Mouse (Mus musculus): ENCODE results near the gene Dxo.
"Not testable (repeated sequence)": the region's sequence is repeated elsewhere in the genome, so short reads cannot be mapped to it uniquely, and the experiment has no call there.

Dxo gene

GRCm38 (mm10) chr17:34836856-34837221 is at the start of gene Dxo, which contains the start of gene Stk19:
TSS of gene Dxo (plus strand) at chr17:34837019.
TSS of gene Stk19 (minus strand) at chr17:34836945.
- in situ Hi-C loops (cut with MboI): no loop called here

GRCm38 (mm10) chr17:34795016-34795415 is 41.8 kb upstream of the Dxo start:
- in situ Hi-C loops (cut with MboI): no loop called here

GRCm38 (mm10) chr17:34795633-34796032 is 41.2 kb upstream of the Dxo start:
- in situ Hi-C loops (cut with MboI): no loop called here

GRCm38 (mm10) chr17:34796311-34797140 is 40.3 kb upstream of the Dxo start:
- in situ Hi-C loops (cut with MboI): no loop called here

GRCm38 (mm10) chr17:34797211-34797995 is 39.4 kb upstream of the Dxo start:
- in situ Hi-C loops (cut with MboI): not testable (repeated sequence)

- in situ Hi-C loops (cut with MboI): not testable (repeated sequence)
These were observed 38.7 kb upstream of the Dxo start for GRCm38 (mm10) chr17:34798071-34798470.

- in situ Hi-C loops (cut with MboI): no loop called here
These were observed 37.8 kb upstream of the Dxo start for GRCm38 (mm10) chr17:34798866-34799530.

- in situ Hi-C loops (cut with MboI): no loop called here
These were observed 37.3 kb upstream of the Dxo start for GRCm38 (mm10) chr17:34799531-34799925.

GRCm38 (mm10) chr17:34800781-34801305 is 36.0 kb upstream of the Dxo start:
- in situ Hi-C loops (cut with MboI): not testable (repeated sequence)

- in situ Hi-C loops (cut with MboI): not testable (repeated sequence)
These were observed 34.1 kb upstream of the Dxo start for GRCm38 (mm10) chr17:34802756-34803155.

- in situ Hi-C loops (cut with MboI): not testable (repeated sequence)
These were observed 33.5 kb upstream of the Dxo start for GRCm38 (mm10) chr17:34803367-34803766.

- in situ Hi-C loops (cut with MboI): not testable (repeated sequence)
These were observed 32.5 kb upstream of the Dxo start, which contains the start of gene Cyp21a1 for GRCm38 (mm10) chr17:34804301-34804700. TSS of gene Cyp21a1 (minus strand) at chr17:34804561.

GRCm38 (mm10) chr17:34804871-34805562 is 31.8 kb upstream of the Dxo start:
- in situ Hi-C loops (cut with MboI): no loop called here

- in situ Hi-C loops (cut with MboI): no loop called here
These were observed 29.6 kb upstream of the Dxo start for GRCm38 (mm10) chr17:34807176-34807575.

- in situ Hi-C loops (cut with MboI): no loop called here
These were observed 28.1 kb upstream of the Dxo start for GRCm38 (mm10) chr17:34808599-34809205.

- in situ Hi-C loops (cut with MboI): not testable (repeated sequence)
These were observed 26.4 kb upstream of the Dxo start for GRCm38 (mm10) chr17:34810411-34810810.

- in situ Hi-C loops (cut with MboI): not testable (repeated sequence)
These were observed 26.0 kb upstream of the Dxo start for GRCm38 (mm10) chr17:34810811-34811210.

- in situ Hi-C loops (cut with MboI): no loop called here
These were observed 25.5 kb upstream of the Dxo start for GRCm38 (mm10) chr17:34811275-34811674.

GRCm38 (mm10) chr17:34813747-34814146 is 23.1 kb upstream of the Dxo start:
- in situ Hi-C loops (cut with MboI): not testable (repeated sequence)

GRCm38 (mm10) chr17:34814818-34815370 is 21.9 kb upstream of the Dxo start:
- in situ Hi-C loops (cut with MboI): no loop called here

- in situ Hi-C loops (cut with MboI): not testable (repeated sequence)
These were observed 6.0 kb upstream of the Dxo start for GRCm38 (mm10) chr17:34830776-34831175.

Measured in mature B cell (primary cell).